Mouse (Mus musculus): ENCODE measurements around the gene Ascc1. TPM values are rescaled to one million over a fixed set of nuclear protein-coding genes. Genes with fewer than 3 reads are reported as not detected.

The Ascc1 gene
- polyA plus RNA-seq, 1 experiment = 27.8 TPM

DNA sequence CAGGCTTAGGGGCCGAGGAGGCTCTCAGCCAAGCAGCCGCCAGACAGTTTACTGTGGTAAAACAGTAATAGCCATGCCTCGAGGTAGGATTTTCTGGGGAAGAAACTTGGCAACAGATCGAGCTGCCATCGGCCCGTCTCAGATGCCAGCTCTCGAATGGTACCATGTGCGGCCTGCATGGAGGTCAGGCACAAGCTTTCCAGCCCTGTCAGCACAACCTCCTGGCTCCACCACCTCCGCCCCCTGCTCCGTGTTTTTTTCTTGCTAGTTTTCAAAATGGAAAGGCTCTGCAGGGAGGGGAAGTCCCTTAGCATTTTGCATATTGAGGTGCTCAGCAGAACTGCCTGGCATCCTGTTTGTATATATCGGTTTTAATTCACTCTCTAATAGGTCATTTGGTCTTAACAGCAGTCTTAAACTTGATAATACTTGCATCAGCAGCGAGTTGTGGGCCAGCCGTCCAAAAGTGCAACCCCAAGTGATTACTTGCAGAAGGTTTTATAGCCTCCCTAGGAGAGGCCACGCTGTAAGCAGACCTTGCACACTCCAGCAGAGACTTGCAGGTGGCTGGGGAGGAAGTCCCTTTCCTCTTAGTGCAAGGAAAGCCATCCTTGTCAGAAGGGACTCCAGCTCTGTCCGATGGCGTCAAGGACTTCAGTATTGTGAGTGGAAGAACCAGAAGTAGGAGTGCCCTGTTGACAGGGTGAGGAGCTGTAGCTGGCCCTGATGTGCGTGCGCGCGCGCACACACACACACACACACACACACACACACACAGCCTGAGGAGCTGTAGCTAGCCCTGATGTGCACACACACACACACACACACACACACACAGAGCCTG is 78.6 kb downstream of the Ascc1 start:
- H3K4me3 ChIP-seq (ENCODE audit: insufficient read depth, low read length) = no peak overlapping the region
- TF ChIP-seq POLR2A (IDR thresholded peaks at IDR 0.05; ENCODE audit: low read depth, low read length) (no peak), CTCF (IDR thresholded peaks at IDR 0.05; ENCODE audit: borderline replicate concordance, insufficient read depth, low read length) (no peak)
- no peaks in the 10 kb centered on the region; the same call in 1 of the 2 replicates for H3K4me1 ChIP-seq (ENCODE audit: control insufficient read depth, insufficient read depth, low read length)
- H3K27ac ChIP-seq (ENCODE audit: insufficient read depth, low read length) = no peak overlapping the region

DNA sequence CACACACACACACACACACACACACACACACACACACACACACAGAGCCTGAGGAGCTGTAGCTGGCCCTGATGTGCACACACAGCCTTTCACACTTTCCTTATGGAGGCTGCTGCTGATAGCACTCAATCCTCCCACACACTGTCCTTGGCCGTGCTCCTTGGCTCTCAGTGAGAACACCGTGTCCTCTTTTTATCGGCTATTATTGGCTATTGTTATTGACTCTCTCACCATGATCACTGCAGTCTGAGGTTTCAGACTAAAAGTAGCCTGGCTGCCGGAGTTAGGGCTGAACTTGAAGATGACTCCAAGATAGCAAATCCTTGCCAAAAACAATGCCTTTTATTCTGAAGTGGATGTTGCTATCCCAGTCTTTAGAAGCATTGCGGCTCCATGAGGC is 79.3 kb downstream of the Ascc1 start:
- H3K4me1 ChIP-seq (ENCODE audit: control insufficient read depth, insufficient read depth, low read length) = no peaks in the 10 kb centered on the region; the same call in 1 of the 2 replicates
- no peak overlapping the region for H3K4me3 ChIP-seq (ENCODE audit: insufficient read depth, low read length)
- TF ChIP-seq CTCF (IDR thresholded peaks at IDR 0.05; ENCODE audit: borderline replicate concordance, insufficient read depth, low read length) = no peak
- no peak for TF ChIP-seq POLR2A (IDR thresholded peaks at IDR 0.05; ENCODE audit: low read depth, low read length)
- H3K27ac ChIP-seq (ENCODE audit: insufficient read depth, low read length) = no peak overlapping the region

DNA sequence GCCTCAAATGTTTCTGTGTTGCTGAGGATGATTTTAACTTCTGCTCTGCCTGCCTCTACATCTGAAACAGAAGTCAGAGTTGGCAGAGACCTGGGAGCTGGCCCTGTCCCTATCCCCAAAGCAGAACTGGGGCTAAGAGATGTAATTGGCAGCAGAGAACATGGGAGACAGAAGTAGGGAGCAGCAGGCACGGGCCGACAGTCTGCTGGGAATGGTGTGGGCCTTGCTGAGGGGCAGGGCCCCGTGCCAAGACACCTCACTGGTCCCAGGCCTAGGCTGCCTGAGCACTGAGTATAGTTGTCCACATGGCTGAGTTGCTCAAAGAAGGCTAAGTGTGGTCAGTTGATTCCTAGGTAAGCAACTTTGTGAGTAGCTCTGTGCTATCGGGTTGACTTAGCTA is 81.5 kb downstream of the Ascc1 start:
- Histone ChIP-seq H3K4me3 (ENCODE audit: insufficient read depth, low read length) (no peak overlapping the region), H3K27ac (ENCODE audit: insufficient read depth, low read length) (no peak overlapping the region), H3K4me1 (ENCODE audit: control insufficient read depth, insufficient read depth, low read length) (no peaks in the 10 kb centered on the region)
- no peak for TF ChIP-seq CTCF (IDR thresholded peaks at IDR 0.05; ENCODE audit: borderline replicate concordance, insufficient read depth, low read length)
- TF ChIP-seq POLR2A (IDR thresholded peaks at IDR 0.05; ENCODE audit: low read depth, low read length) = no peak

DNA sequence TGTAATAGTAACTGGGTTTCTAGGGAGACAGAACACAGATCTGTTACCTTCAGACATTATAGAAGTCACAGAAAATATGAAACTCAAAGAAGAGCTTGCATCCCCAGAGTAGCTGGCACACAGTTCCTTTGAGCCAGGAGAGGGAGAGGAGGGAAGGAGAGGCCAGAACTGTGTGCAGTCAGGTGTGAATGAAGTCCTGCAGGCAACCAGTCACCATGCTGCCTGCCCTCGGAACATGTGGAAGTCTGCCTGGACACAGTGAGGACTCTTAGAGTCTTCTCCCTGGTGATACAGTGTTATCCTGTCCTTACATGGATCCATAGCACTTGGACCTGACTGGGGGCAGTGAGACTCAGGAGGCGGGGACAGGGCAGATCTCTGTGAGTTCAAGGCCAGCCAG is 89.7 kb downstream of the Ascc1 start:
- TF ChIP-seq CTCF (IDR thresholded peaks at IDR 0.05; ENCODE audit: borderline replicate concordance, insufficient read depth, low read length) (no peak), POLR2A (IDR thresholded peaks at IDR 0.05; ENCODE audit: low read depth, low read length) (no peak)
- H3K27ac ChIP-seq (ENCODE audit: insufficient read depth, low read length) = no peak overlapping the region
- no peaks in the 10 kb centered on the region for H3K4me1 ChIP-seq (ENCODE audit: control insufficient read depth, insufficient read depth, low read length)

DNA sequence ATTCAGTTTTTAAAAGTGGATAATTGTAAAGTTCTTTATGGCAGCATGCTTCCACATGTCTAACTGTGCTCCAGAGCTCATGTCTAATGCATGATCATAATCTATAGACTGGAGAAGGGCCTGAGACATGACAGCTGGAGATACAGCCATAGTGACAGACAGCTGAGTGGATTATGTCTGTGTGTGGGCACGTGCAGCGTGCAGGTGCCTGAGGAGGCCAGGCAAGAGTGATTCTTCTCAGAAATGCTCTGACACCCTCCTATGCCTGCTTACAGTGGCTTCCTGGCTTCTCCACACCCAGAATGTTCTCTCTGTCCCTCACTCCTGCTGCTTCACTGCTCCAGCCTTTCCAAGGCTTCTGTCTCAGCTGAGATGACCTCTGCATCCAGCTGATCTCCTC is 91.1 kb downstream of the Ascc1 start:
- TF ChIP-seq POLR2A (IDR thresholded peaks at IDR 0.05; ENCODE audit: low read depth, low read length) (no peak), CTCF (IDR thresholded peaks at IDR 0.05; ENCODE audit: borderline replicate concordance, insufficient read depth, low read length) (no peak)
- Histone ChIP-seq H3K27ac (ENCODE audit: insufficient read depth, low read length) (no peak overlapping the region), H3K4me3 (ENCODE audit: insufficient read depth, low read length) (no peak overlapping the region), H3K4me1 (ENCODE audit: control insufficient read depth, insufficient read depth, low read length) (no peaks in the 10 kb centered on the region)

More for the DNA sequence above, 89.7 kb downstream of the Ascc1 start:
- no peak overlapping the region for H3K4me3 ChIP-seq (ENCODE audit: insufficient read depth, low read length)

DNA sequence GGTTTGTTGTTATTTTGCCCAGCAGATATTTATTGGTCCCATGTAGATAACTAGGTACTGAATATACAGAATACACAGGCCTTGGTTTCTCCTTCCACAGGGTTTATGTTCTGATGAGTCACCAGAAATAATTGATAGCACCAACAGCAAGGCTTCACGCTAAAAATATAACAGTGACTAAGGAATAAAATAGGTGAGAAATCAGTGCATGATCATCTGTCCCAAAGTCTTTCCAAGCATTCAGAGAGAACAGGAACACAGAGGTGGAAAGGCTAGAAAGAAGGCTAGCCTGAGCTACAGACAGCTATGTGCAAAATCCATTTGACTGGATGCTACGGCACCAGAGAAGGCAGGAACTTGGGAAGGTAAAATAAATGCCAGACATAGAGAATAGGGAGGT is 93.0 kb downstream of the Ascc1 start:
- TF ChIP-seq POLR2A (IDR thresholded peaks at IDR 0.05; ENCODE audit: low read depth, low read length) (no peak), CTCF (IDR thresholded peaks at IDR 0.05; ENCODE audit: borderline replicate concordance, insufficient read depth, low read length) (no peak)
- no peaks in the 10 kb centered on the region for H3K4me1 ChIP-seq (ENCODE audit: control insufficient read depth, insufficient read depth, low read length)
- no peak overlapping the region for H3K4me3 ChIP-seq (ENCODE audit: insufficient read depth, low read length)
- no peak overlapping the region for H3K27ac ChIP-seq (ENCODE audit: insufficient read depth, low read length)

DNA sequence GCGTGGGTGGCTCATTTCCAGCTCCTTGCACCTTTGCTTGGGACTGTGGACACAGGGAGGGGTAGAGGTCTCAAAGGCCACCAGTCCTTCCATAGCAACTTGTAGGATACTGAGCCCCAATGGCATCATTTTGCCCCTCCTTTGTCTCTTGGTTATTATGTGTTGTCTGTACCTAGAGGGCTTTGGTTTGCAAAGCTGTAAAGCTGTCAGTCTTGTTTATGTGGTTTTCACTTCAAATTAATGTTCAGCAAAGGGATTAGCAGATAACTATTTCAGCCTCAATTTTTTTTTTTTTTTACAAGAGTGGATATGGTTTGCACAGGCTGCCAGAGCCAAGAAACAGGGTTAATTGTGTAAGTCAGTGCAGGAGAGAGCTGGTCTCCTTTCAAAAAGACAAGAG is 93.7 kb downstream of the Ascc1 start:
- Histone ChIP-seq H3K27ac (ENCODE audit: insufficient read depth, low read length) (no peak overlapping the region), H3K4me3 (ENCODE audit: insufficient read depth, low read length) (no peak overlapping the region), H3K4me1 (ENCODE audit: control insufficient read depth, insufficient read depth, low read length) (no peaks in the 10 kb centered on the region)
- no peak for TF ChIP-seq CTCF (IDR thresholded peaks at IDR 0.05; ENCODE audit: borderline replicate concordance, insufficient read depth, low read length)

DNA sequence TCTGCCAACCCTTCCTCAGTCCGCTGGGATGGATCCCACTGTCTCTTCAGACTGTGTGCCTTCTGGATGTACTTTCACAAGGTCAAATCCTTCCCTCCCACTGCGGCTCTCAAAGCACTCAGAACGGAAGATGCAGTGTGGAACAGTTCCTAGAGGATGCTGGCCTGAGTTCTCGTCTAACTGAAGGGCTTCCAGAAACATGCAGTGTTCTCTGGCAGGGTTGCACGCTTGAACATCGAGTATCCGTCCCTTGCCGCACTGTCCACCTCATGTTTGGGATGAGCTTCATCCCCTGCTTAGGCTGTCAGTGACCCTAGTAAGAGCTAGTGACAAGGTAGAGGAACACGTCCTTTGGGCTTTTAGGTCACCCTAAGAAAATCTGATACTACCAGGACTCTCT is 94.5 kb downstream of the Ascc1 start:
- Histone ChIP-seq H3K4me1 (ENCODE audit: control insufficient read depth, insufficient read depth, low read length) (no peaks in the 10 kb centered on the region), H3K4me3 (ENCODE audit: insufficient read depth, low read length) (no peak overlapping the region), H3K27ac (ENCODE audit: insufficient read depth, low read length) (no peak overlapping the region)
- TF ChIP-seq CTCF (IDR thresholded peaks at IDR 0.05; ENCODE audit: borderline replicate concordance, insufficient read depth, low read length) = no peak
- no peak for TF ChIP-seq POLR2A (IDR thresholded peaks at IDR 0.05; ENCODE audit: low read depth, low read length)

DNA sequence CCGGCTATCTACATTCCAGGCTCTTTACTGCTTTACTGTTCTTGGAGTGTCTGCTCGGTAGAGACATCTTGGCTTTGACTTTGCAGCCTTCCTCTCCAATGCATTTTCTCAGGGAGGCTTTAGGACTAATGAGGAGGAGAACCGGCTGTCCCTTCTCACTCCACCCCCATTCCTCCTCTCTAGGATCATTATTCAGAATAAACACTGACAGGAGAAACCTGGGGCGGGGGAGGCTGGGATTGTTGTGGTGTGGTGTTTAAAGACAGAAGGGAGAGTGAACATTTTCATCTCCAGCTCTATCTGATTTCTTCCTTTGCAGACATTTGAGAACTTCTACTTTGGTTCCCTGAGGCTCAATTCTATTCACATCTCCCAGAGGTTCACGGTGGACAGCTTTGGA is 95.2 kb downstream of the Ascc1 start:
- no peaks in the 10 kb centered on the region for H3K4me1 ChIP-seq (ENCODE audit: control insufficient read depth, insufficient read depth, low read length)
- H3K27ac ChIP-seq (ENCODE audit: insufficient read depth, low read length) = no peak overlapping the region
- no peak overlapping the region for H3K4me3 ChIP-seq (ENCODE audit: insufficient read depth, low read length)
- TF ChIP-seq POLR2A (IDR thresholded peaks at IDR 0.05; ENCODE audit: low read depth, low read length) = no peak
- TF ChIP-seq CTCF (IDR thresholded peaks at IDR 0.05; ENCODE audit: borderline replicate concordance, insufficient read depth, low read length) = no peak

DNA sequence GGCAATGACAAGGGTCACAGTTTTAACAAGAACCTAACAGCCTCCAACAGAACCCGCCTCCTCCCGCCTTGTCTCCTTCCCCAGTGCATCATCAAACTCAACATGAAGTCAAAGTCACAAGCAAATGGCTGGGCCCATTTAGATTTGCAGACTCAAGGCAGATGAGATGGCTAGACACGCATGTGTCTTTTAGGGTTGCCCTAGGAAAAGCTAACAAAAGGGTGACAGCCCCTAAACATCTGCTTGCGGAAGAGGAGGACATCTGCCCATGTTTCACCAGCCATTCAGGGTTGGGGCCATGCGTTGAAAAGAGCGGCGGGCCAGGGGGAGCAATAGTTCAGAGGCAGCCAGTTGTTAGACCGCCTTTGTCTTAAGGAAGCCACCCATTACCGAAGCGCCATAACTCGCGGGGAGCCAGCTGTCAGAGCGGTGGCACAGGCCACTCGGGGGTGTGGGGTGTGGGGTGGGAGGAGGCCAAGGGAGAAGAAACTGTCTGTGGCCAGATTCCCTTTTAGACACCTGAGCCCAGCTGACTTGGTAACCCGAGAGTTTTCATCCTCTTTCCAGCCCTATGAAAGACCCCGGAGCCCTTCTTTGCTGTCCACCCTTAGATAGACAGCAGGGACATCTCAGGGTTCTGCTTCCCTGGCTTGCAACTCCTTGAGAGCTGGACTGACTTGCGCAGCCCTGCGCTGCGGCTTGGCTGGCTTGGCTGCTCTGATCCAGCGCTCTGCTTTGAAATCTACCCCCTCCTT is 103.0 kb downstream of the Ascc1 start:
- Histone ChIP-seq H3K4me1 (ENCODE audit: control insufficient read depth, insufficient read depth, low read length) (no peaks in the 10 kb centered on the region), H3K27ac (ENCODE audit: insufficient read depth, low read length) (no peak overlapping the region), H3K4me3 (ENCODE audit: insufficient read depth, low read length) (no peak overlapping the region)
- TF ChIP-seq CTCF (IDR thresholded peaks at IDR 0.05; ENCODE audit: borderline replicate concordance, insufficient read depth, low read length) (no peak), POLR2A (IDR thresholded peaks at IDR 0.05; ENCODE audit: low read depth, low read length) (no peak)

Measured in embryonic fibroblast, embryonic 13.5 days (primary cell).